Mouse (Mus musculus) liver, embryonic 11.5 days (tissue): ENCODE data around the gene Prpf39. TPM values are rescaled to one million over a fixed set of nuclear protein-coding genes. Genes with fewer than 3 reads are reported as not detected.

Experiments used
- ATAC-seq: fragments of 200-750 bp; cut with Nextera tagmentation; replicated peaks from 2 replicates; pipeline ENCODE4 v1.8.0; 2017; ENCODE audit warnings: moderate number of reproducible peaks, mild to moderate bottlenecking, moderate TSS enrichment, moderate library complexity; ENCODE audit not compliant: low FRiP score
- DNase-seq: peaks from one replicate; pipeline ENCODE4 v3.0.0-alpha.2; 2017; ENCODE audit warnings: low spot score
- H3K27ac ChIP-seq: fragments of 300-500 bp; sonication (generic); 2 replicates; pipeline ENCODE4 v1.5.1; 2014; ENCODE audit warnings: mild to moderate bottlenecking, low read depth, low read length, control low read depth
- H3K27me3 ChIP-seq: fragments of 300-500 bp; sonication (generic); replicated peaks from 2 replicates; pipeline ENCODE4 v1.6.1; 2014; ENCODE audit warnings: low read length, mixed read lengths; ENCODE audit not compliant: control insufficient read depth, insufficient read depth
- H3K36me3 ChIP-seq: fragments of 300-500 bp; sonication (generic); 2 replicates; pipeline ENCODE4 v1.6.1; 2014; ENCODE audit warnings: mild to moderate bottlenecking, low read length, moderate library complexity, mixed read lengths; ENCODE audit not compliant: control insufficient read depth, insufficient read depth
- H3K4me1 ChIP-seq: fragments of 300-500 bp; sonication (generic); replicated peaks from 2 replicates; pipeline ENCODE4 v1.6.1; 2014; ENCODE audit warnings: low read length, mixed read lengths; ENCODE audit not compliant: control insufficient read depth, insufficient read depth
- H3K4me2 ChIP-seq: fragments of 300-500 bp; sonication (generic); 2 replicates; pipeline ENCODE4 v1.6.1; 2014; ENCODE audit warnings: mild to moderate bottlenecking, control low read depth, moderate library complexity
- H3K4me3 ChIP-seq: fragments of 300-500 bp; sonication (generic); 2 replicates; pipeline ENCODE4 v1.5.1; 2014; ENCODE audit warnings: low read depth, low read length, control low read depth
- H3K9ac ChIP-seq: fragments of 300-500 bp; sonication (generic); 2 replicates; pipeline ENCODE4 v1.6.1; 2014; ENCODE audit warnings: low read depth, low read length, control low read depth
- H3K9me3 ChIP-seq: fragments of 300-500 bp; sonication (generic); 2 replicates; pipeline ENCODE4 v1.6.1; 2016; ENCODE audit warnings: low read length, inconsistent platforms, mixed read lengths; ENCODE audit not compliant: control insufficient read depth
- WGBS: fragments of 180-500 bp; shearing (Covaris S2); extraction: QIAGEN DNeasy Blood & Tissue Kit; methylation state at CpG from one replicate; pipeline ENCODE4 v1.1.7; 2014; 5-methylcytosine and 5-hydroxymethylcytosine counted together
- polyA plus RNA-seq: library from polyadenylated mRNA; unstranded; fragments of >200 nt; fragmentation: Nextera tagmentation; extraction: Ambion mirVana; gene quantifications from 2 replicates; pipeline ENCODE4 v1.2.1, GENCODE M21; 2014

Prpf39 gene
- polyA plus RNA-seq, 1 experiment from 2014 or later, result 46.1 TPM

- H3K4me1 ChIP-seq, result no peaks in the 10 kb centered on the region
- DNase-seq (no peak), ATAC-seq (no peak)
- H3K27ac ChIP-seq, result no peak overlapping the region
- no peaks in the 10 kb centered on the region for H3K9me3 ChIP-seq
- 36% methylated on average over 2 of the region's 2 CpGs for WGBS
- no peak overlapping the region for H3K4me2 ChIP-seq
- H3K27me3 ChIP-seq, result no peaks in the 10 kb centered on the region
- no peak overlapping the region for H3K4me3 ChIP-seq
- H3K9ac ChIP-seq, result no peak overlapping the region
- H3K36me3 ChIP-seq, result peaks cover 25% of the 10 kb centered on the region
Observed at GRCm38 (mm10) chr12:65065241-65065640, 29.1 kb downstream of the Prpf39 start.

- Histone ChIP-seq H3K4me2 (no peak overlapping the region), H3K27ac (no peak overlapping the region), H3K27me3 (no peaks in the 10 kb centered on the region), H3K4me1 (no peaks in the 10 kb centered on the region), H3K9ac (no peak overlapping the region), H3K36me3 (peaks cover 18% of the 10 kb centered on the region; the same call in 1 of the 2 replicates), H3K9me3 (no peaks in the 10 kb centered on the region), H3K4me3 (no peak overlapping the region)
- WGBS, result 42% methylated on average over 3 of the region's 3 CpGs
- DNase-seq (no peak), ATAC-seq (no peak)
Observed at GRCm38 (mm10) chr12:65066234-65066633, 30.1 kb downstream of the Prpf39 start.

GRCm38 (mm10) chr12:65068409-65068808 is 32.3 kb downstream of the Prpf39 start:
- H3K4me3 ChIP-seq, result no peak overlapping the region
- H3K27ac ChIP-seq, result no peak overlapping the region
- H3K36me3 ChIP-seq, result peaks cover 13% of the 10 kb centered on the region; the same call in 1 of the 2 replicates
- ATAC-seq (no peak), DNase-seq (no peak)
- H3K4me1 ChIP-seq, result 0 out of 2 replicates have a peak, but pooled peaks cover 5% of the 10 kb centered on the region
- no peaks in the 10 kb centered on the region for H3K27me3 ChIP-seq
- H3K4me2 ChIP-seq, result no peak overlapping the region
- 78% methylated on average over 4 of the region's 4 CpGs for WGBS
- no peaks in the 10 kb centered on the region for H3K9me3 ChIP-seq
- no peak overlapping the region for H3K9ac ChIP-seq

- H3K4me2 ChIP-seq, result peak overlapping the region; percentile 88
- peaks cover 22% of the 10 kb centered on the region for H3K4me1 ChIP-seq
- DNase-seq, result no peak
- no peaks in the 10 kb centered on the region for H3K27me3 ChIP-seq
- H3K9ac ChIP-seq, result peak overlapping the region; percentile 89
- H3K36me3 ChIP-seq, result peaks cover 3% of the 10 kb centered on the region; the same call in 1 of the 2 replicates
- peak overlapping the region; percentile 95 for H3K4me3 ChIP-seq
- WGBS, result 5% methylated on average over 21 of the region's 21 CpGs
- ATAC-seq, result peak; percentile 37
- H3K27ac ChIP-seq, result peak overlapping the region; percentile 66
- no peaks in the 10 kb centered on the region for H3K9me3 ChIP-seq
Observed at GRCm38 (mm10) chr12:65072911-65073610, 36.9 kb downstream of the Prpf39 start.

GRCm38 (mm10) chr12:65073611-65074178 is 37.6 kb downstream of the Prpf39 start, which contains the start of gene Fkbp3:
Gene Fkbp3 (minus strand): TSS chr12:65074007.
- under 1% methylated on average over 49 of the region's 49 CpGs for WGBS
- ATAC-seq (peak; percentile 98), DNase-seq (peak; percentile 96)
- peak within 1 kb of the TSS; percentile 95 for H3K4me3 ChIP-seq
- peaks cover 3% of the 10 kb centered on the region; the same call in 1 of the 2 replicates for H3K36me3 ChIP-seq
- peaks cover 22% of the 10 kb centered on the region for H3K4me1 ChIP-seq
- peak within 1 kb of the TSS; percentile 66 for H3K27ac ChIP-seq
- H3K9me3 ChIP-seq, result no peaks in the 10 kb centered on the region
- H3K9ac ChIP-seq, result peak within 1 kb of the TSS; percentile 89
- H3K27me3 ChIP-seq, result no peaks in the 10 kb centered on the region
- peak within 1 kb of the TSS; percentile 88 for H3K4me2 ChIP-seq

GRCm38 (mm10) chr12:65074651-65075050 is 38.5 kb downstream of the Prpf39 start:
- no peaks in the 10 kb centered on the region for H3K9me3 ChIP-seq
- DNase-seq (no peak), ATAC-seq (no peak)
- peak overlapping the region; percentile 48; the same call in 1 of the 2 replicates for H3K9ac ChIP-seq
- H3K4me1 ChIP-seq, result peaks cover 22% of the 10 kb centered on the region
- peak overlapping the region; percentile 95 for H3K4me3 ChIP-seq
- peak overlapping the region; percentile 55; the same call in 1 of the 2 replicates for H3K27ac ChIP-seq
- WGBS, result 43% methylated on average over 7 of the region's 7 CpGs
- H3K4me2 ChIP-seq, result peak overlapping the region; percentile 88
- H3K36me3 ChIP-seq, result no peaks in the 10 kb centered on the region
- no peaks in the 10 kb centered on the region for H3K27me3 ChIP-seq

- peak; percentile 57 for ATAC-seq
- no peaks in the 10 kb centered on the region for H3K9me3 ChIP-seq
- peak; percentile 86 for DNase-seq
- H3K27ac ChIP-seq, result peak within 1 kb of the TSS; percentile 55; the same call in 1 of the 2 replicates
- H3K4me1 ChIP-seq, result peaks cover 22% of the 10 kb centered on the region
- H3K36me3 ChIP-seq, result no peaks in the 10 kb centered on the region
- peak within 1 kb of the TSS; percentile 95 for H3K4me3 ChIP-seq
- H3K9ac ChIP-seq, result peak within 1 kb of the TSS; percentile 86
- H3K4me2 ChIP-seq, result peak within 1 kb of the TSS; percentile 88
- 2% methylated on average over 39 of the region's 39 CpGs for WGBS
- no peaks in the 10 kb centered on the region for H3K27me3 ChIP-seq
Observed at GRCm38 (mm10) chr12:65075085-65075732, 39.1 kb downstream of the Prpf39 start, which contains the start of gene Fancm. Gene Fancm (plus strand): TSS chr12:65075603.

GRCm38 (mm10) chr12:65075733-65076310 is 39.7 kb downstream of the Prpf39 start:
- Histone ChIP-seq H3K9ac (peak overlapping the region; percentile 86), H3K4me3 (peak overlapping the region; percentile 95), H3K36me3 (no peaks in the 10 kb centered on the region), H3K9me3 (no peaks in the 10 kb centered on the region), H3K4me1 (peaks cover 22% of the 10 kb centered on the region), H3K4me2 (peak overlapping the region; percentile 88), H3K27ac (no peak overlapping the region), H3K27me3 (no peaks in the 10 kb centered on the region)
- DNase-seq, result no peak
- ATAC-seq, result peak; percentile 5; the same call in 1 of the 2 replicates
- WGBS, result under 1% methylated on average over 41 of the region's 41 CpGs
